Mouse (Mus musculus): ENCODE measurements around the gene Gm20388. TPM values are rescaled to one million over a fixed set of nuclear protein-coding genes. Genes with fewer than 3 reads are reported as not detected.

Gm20388 gene
- polyA plus RNA-seq, 1 experiment from 2014 or later = 7.4 TPM

DNA sequence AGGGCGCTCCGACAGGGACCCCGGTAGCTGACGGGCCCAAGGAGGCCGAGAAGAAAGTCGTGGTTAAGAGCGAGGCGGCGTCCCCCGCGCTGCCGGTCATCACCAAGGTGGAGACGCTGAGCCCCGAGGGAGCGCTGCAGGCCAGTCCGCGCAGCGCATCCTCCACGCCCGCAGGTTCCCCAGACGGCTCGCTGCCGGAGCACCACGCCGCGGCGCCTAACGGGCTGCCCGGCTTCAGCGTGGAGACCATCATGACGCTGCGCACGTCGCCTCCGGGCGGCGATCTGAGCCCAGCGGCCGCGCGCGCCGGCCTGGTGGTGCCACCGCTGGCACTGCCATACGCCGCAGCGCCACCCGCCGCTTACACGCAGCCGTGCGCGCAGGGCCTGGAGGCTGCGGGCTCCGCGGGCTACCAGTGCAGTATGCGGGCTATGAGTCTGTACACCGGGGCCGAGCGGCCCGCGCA is 1206.6 kb downstream of the Gm20388 start:
- peak overlapping the region; percentile 96 for H3K4me2 ChIP-seq (ENCODE audit: low read depth, low read length)
- peaks cover 19% of the 10 kb centered on the region; the same call in 1 of the 2 replicates for H3K4me1 ChIP-seq (ENCODE audit: control insufficient read depth, insufficient read depth, low read length)
- no peak for ATAC-seq (ENCODE audit: insufficient read depth, low FRiP score)
- no peak overlapping the region for H3K27ac ChIP-seq (ENCODE audit: low read length)
- peaks cover 80% of the 10 kb centered on the region for H3K27me3 ChIP-seq (ENCODE audit: control insufficient read depth, insufficient read depth, low read length)
- 2% methylated on average over 62 of the region's 62 CpGs for WGBS
- H3K4me3 ChIP-seq (replicated peaks; ENCODE audit: low read length) = peak overlapping the region; percentile 56
- no peak overlapping the region; the same call in 1 of the 2 replicates for H3K9ac ChIP-seq (ENCODE audit: low read length)
- H3K36me3 ChIP-seq (ENCODE audit: control insufficient read depth, insufficient read depth, low read length) = no peaks in the 10 kb centered on the region
- H3K9me3 ChIP-seq (replicated peaks; ENCODE audit: control insufficient read depth, low read length) = no peaks in the 10 kb centered on the region

DNA sequence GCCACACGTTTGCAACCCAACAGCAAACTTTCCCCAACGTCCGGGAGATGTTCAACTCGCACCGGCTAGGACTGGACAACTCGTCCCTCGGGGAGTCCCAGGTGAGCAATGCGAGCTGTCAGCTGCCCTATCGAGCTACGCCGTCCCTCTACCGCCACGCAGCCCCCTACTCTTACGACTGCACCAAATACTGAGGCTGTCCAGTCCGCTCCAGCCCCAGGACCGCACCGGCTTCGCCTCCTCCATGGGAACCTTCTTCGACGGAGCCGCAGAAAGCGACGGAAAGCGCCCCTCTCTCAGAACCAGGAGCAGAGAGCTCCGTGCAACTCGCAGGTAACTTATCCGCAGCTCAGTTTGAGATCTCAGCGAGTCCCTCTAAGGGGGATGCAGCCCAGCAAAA is 1207.3 kb downstream of the Gm20388 start:
- H3K4me2 ChIP-seq (ENCODE audit: low read depth, low read length) = peak overlapping the region; percentile 96
- 3% methylated on average over 28 of the region's 28 CpGs for WGBS
- H3K9ac ChIP-seq (ENCODE audit: low read length) = no peak overlapping the region
- no peaks in the 10 kb centered on the region for H3K9me3 ChIP-seq (replicated peaks; ENCODE audit: control insufficient read depth, low read length)
- H3K4me3 ChIP-seq (replicated peaks; ENCODE audit: low read length) = peak overlapping the region; percentile 56
- no peaks in the 10 kb centered on the region for H3K36me3 ChIP-seq (ENCODE audit: control insufficient read depth, insufficient read depth, low read length)
- peaks cover 87% of the 10 kb centered on the region for H3K27me3 ChIP-seq (ENCODE audit: control insufficient read depth, insufficient read depth, low read length)
- no peak overlapping the region for H3K27ac ChIP-seq (ENCODE audit: low read length)
- ATAC-seq (ENCODE audit: insufficient read depth, low FRiP score) = no peak
- H3K4me1 ChIP-seq (ENCODE audit: control insufficient read depth, insufficient read depth, low read length) = peaks cover 19% of the 10 kb centered on the region; the same call in 1 of the 2 replicates

DNA sequence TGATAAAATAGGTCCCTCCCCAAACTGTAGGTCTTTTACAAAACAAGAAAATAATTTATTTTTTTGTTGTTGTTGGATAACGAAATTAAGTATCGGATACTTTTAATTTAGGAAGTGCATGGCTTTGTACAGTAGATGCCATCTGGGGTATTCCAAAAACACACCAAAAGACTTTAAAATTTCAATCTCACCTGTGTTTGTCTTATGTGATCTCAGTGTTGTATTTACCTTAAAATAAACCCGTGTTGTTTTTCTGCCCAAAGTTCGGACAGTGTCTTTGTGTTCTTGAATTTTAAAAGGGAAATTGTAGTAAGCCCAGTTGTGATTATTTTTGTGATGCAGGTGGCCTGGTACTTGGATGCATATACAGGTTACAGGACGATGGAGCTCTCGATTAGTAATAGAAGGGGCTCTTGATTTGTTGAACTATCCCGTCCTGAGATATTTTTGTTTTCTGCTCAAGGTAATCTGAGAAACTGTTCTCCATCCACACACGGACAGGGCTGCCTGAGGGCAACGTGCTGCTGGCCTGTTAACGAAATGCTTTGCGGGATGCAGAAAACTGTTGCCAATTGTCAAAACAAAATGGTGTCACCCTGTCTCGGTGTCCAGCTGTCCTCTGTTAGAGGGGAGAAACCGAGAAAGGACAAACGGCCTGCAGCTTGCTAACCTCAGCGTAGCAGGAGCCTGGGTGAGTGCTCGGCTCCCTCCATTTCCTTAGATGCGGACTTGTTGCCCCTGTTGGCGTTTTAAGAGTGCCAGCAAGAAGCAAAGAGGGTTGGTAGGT is 1208.2 kb downstream of the Gm20388 start:
- H3K4me1 ChIP-seq (ENCODE audit: control insufficient read depth, insufficient read depth, low read length) = peaks cover 15% of the 10 kb centered on the region; the same call in 1 of the 2 replicates
- H3K9me3 ChIP-seq (replicated peaks; ENCODE audit: control insufficient read depth, low read length) = no peaks in the 10 kb centered on the region
- no peak overlapping the region; the same call in 1 of the 2 replicates for H3K4me3 ChIP-seq (replicated peaks; ENCODE audit: low read length)
- H3K36me3 ChIP-seq (ENCODE audit: control insufficient read depth, insufficient read depth, low read length) = no peaks in the 10 kb centered on the region
- peaks cover 90% of the 10 kb centered on the region for H3K27me3 ChIP-seq (ENCODE audit: control insufficient read depth, insufficient read depth, low read length)
- no peak overlapping the region for H3K4me2 ChIP-seq (ENCODE audit: low read depth, low read length)
- no peak overlapping the region for H3K27ac ChIP-seq (ENCODE audit: low read length)
- WGBS = 17% methylated on average over 18 of the region's 18 CpGs
- ATAC-seq (ENCODE audit: insufficient read depth, low FRiP score) = no peak
- H3K9ac ChIP-seq (ENCODE audit: low read length) = no peak overlapping the region

DNA sequence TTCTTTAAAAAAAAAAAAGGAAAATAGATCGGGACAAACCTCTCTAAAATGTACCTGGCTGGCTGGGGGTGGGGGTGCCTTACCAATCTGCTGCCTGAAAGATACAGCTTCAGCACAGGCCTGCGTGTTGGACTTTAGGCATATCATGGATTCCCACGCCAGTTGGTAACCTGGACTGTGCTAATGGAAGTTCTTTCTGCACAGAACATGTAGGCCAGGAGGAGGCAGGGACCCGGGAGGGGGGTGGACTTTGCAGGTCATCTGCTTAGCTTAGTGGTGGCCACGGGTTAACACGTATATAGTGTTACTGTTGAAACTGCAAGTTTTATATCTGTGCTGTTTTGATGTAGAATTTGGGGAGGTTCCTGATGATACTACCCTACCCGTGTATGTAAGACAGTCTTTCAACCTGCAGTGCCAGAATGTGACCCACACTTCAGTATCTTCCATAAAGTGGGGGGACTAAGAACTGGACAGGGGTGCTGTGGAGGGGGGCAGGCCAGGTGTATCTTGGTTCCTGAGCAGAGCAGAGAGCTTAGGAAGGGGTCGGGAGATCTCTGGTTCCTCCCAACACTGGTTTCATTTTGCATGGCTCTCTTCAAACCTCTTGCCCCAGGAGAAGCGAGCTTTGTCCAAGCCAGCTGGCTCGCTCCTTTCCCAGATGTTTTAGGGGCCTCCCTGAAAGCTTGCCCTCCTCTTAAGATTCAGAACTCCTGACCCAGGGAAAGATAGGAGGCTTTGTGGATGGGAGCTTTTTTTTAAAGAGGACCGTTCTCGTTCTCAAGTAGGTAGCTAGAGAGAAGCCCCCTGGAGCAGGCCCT is 1209.2 kb downstream of the Gm20388 start:
- WGBS = 42% methylated on average over 12 of the region's 12 CpGs
- ATAC-seq (ENCODE audit: insufficient read depth, low FRiP score) = no peak
- H3K4me3 ChIP-seq (replicated peaks; ENCODE audit: low read length) = no peak overlapping the region
- H3K4me2 ChIP-seq (ENCODE audit: low read depth, low read length) = no peak overlapping the region
- H3K36me3 ChIP-seq (ENCODE audit: control insufficient read depth, insufficient read depth, low read length) = no peaks in the 10 kb centered on the region
- H3K27me3 ChIP-seq (ENCODE audit: control insufficient read depth, insufficient read depth, low read length) = peaks cover 88% of the 10 kb centered on the region
- no peaks in the 10 kb centered on the region for H3K9me3 ChIP-seq (replicated peaks; ENCODE audit: control insufficient read depth, low read length)
- no peak overlapping the region for H3K27ac ChIP-seq (ENCODE audit: low read length)
- H3K4me1 ChIP-seq (ENCODE audit: control insufficient read depth, insufficient read depth, low read length) = peaks cover 17% of the 10 kb centered on the region; the same call in 1 of the 2 replicates
- no peak overlapping the region for H3K9ac ChIP-seq (ENCODE audit: low read length)

DNA sequence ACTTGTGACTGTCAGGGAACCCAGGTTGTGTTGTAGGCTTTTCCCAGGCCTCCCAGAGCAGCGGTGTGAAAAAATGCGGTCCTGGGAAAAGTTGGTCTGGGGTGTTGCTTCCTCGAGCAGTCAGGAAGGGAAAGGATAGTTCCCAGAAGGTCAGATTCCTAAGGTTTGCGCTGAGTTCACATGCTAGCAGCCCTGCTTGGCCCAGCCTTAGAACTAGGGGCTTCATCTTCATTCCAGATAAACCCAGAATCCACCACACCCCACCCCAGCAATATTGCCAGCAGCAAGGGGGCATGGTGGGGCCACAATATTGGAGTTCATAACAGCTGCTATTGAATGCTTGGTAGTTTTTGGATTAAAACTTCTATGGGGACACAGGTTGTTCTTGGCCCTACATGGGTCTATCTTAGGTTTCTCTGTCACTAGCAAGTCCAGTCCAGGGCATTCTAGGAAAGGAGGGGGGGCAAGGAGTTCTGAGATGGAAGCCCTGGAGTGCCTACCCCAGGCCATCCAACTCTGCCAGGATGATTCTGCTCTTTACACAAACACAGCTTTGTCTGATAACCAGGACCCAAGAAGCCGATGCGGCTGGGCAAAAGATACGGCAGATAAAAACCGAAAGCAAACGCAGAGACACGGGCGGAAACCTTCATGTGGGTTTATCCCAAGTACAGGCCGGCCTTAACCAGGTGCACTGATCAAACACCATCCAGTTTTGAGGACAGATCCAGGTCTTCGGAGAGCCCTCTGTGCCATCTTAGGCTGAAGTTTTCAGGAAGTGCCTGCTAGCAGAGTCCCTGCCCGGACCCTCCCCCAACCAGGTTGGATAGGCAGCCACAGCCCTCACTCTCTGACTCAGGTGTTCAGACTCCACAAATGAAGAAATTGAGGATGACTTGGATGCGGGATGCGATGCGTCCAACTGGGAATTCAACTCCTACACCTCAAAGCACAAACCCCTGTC is 1210.1 kb downstream of the Gm20388 start:
- Histone ChIP-seq H3K27ac (ENCODE audit: low read length) (no peak overlapping the region), H3K4me2 (ENCODE audit: low read depth, low read length) (no peak overlapping the region), H3K9ac (ENCODE audit: low read length) (no peak overlapping the region), H3K36me3 (ENCODE audit: control insufficient read depth, insufficient read depth, low read length) (no peaks in the 10 kb centered on the region), H3K27me3 (ENCODE audit: control insufficient read depth, insufficient read depth, low read length) (peaks cover 83% of the 10 kb centered on the region), H3K9me3 (replicated peaks; ENCODE audit: control insufficient read depth, low read length) (no peaks in the 10 kb centered on the region), H3K4me1 (ENCODE audit: control insufficient read depth, insufficient read depth, low read length) (peaks cover 24% of the 10 kb centered on the region), H3K4me3 (replicated peaks; ENCODE audit: low read length) (no peak overlapping the region)
- 47% methylated on average over 17 of the region's 17 CpGs for WGBS
- ATAC-seq (ENCODE audit: insufficient read depth, low FRiP score) = no peak

DNA sequence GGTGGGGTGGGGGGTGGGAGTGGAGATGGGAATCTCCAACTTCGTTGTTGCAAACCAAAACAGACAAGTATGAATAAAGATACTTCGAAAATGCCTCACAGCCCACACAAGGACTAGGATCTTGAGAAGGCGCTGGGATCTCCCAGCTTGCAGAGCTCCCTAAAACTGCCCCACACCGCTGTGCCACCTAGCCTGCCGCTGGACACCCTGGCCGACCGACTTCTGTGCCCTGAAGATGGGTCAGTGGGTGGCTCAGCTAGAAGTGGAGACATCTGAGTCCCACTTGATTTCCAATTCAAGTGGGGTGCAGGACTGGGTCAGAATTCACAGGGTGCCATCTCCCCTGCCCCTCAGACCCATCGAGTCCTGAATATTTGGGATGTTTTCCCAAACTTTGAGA is 1211.1 kb downstream of the Gm20388 start:
- Histone ChIP-seq H3K4me2 (ENCODE audit: low read depth, low read length) (no peak overlapping the region), H3K27ac (ENCODE audit: low read length) (no peak overlapping the region), H3K9me3 (replicated peaks; ENCODE audit: control insufficient read depth, low read length) (no peaks in the 10 kb centered on the region), H3K27me3 (ENCODE audit: control insufficient read depth, insufficient read depth, low read length) (peaks cover 85% of the 10 kb centered on the region), H3K9ac (ENCODE audit: low read length) (no peak overlapping the region), H3K4me3 (replicated peaks; ENCODE audit: low read length) (no peak overlapping the region), H3K36me3 (ENCODE audit: control insufficient read depth, insufficient read depth, low read length) (no peaks in the 10 kb centered on the region), H3K4me1 (ENCODE audit: control insufficient read depth, insufficient read depth, low read length) (peaks cover 25% of the 10 kb centered on the region)
- 38% methylated on average over 8 of the region's 8 CpGs for WGBS
- ATAC-seq (ENCODE audit: insufficient read depth, low FRiP score) = no peak

DNA sequence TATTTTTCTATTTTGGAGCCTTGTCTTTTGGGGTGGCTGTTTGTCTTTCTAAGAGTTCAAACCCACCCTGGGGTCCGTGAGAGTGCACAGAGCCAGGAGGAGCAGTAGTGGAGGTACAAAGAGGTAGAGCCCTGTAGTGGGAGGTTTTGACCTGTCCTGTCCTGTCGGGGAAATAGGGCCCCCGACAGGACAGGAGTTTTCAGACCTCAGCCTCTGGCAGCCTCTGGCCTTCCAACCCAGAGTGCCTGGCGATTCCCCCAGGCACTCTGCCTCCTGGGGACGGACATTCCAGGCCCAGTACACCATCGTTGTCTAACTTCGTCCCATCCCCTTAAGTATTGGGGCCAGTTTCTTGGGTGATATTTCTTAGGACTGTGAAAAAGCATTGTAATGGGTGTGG is 1211.7 kb downstream of the Gm20388 start:
- Histone ChIP-seq H3K27ac (ENCODE audit: low read length) (no peak overlapping the region), H3K9me3 (replicated peaks; ENCODE audit: control insufficient read depth, low read length) (no peaks in the 10 kb centered on the region), H3K4me1 (ENCODE audit: control insufficient read depth, insufficient read depth, low read length) (peaks cover 21% of the 10 kb centered on the region), H3K4me3 (replicated peaks; ENCODE audit: low read length) (no peak overlapping the region), H3K36me3 (ENCODE audit: control insufficient read depth, insufficient read depth, low read length) (no peaks in the 10 kb centered on the region), H3K9ac (ENCODE audit: low read length) (no peak overlapping the region), H3K4me2 (ENCODE audit: low read depth, low read length) (no peak overlapping the region), H3K27me3 (ENCODE audit: control insufficient read depth, insufficient read depth, low read length) (peaks cover 84% of the 10 kb centered on the region)
- 36% methylated on average over 7 of the region's 7 CpGs for WGBS
- ATAC-seq (ENCODE audit: insufficient read depth, low FRiP score) = no peak

DNA sequence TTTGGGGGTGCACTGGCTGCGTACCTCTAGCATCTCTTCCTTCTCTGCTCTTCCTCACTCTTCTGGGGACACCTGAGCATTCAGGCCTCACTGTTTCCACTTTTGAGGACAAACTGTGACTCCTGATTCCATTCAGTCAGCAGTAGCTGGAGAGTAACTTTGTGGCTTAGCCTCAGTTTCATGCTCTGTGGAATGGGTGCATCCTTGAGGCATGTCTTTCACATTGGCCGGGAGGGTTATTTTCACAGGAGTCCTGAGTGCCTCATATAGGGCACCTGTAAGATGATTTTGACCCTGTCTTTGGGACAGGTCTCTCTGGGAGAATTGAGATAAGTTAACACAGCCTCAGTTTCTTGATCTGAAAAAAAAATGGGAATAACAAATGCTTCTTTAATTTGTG is 1212.5 kb downstream of the Gm20388 start:
- H3K4me1 ChIP-seq (ENCODE audit: control insufficient read depth, insufficient read depth, low read length) = peaks cover 15% of the 10 kb centered on the region
- no peak overlapping the region for H3K4me2 ChIP-seq (ENCODE audit: low read depth, low read length)
- ATAC-seq (ENCODE audit: insufficient read depth, low FRiP score) = no peak
- peaks cover 84% of the 10 kb centered on the region for H3K27me3 ChIP-seq (ENCODE audit: control insufficient read depth, insufficient read depth, low read length)
- 61% methylated on average over 2 of the region's 2 CpGs for WGBS
- H3K27ac ChIP-seq (ENCODE audit: low read length) = no peak overlapping the region
- H3K4me3 ChIP-seq (replicated peaks; ENCODE audit: low read length) = no peak overlapping the region
- H3K36me3 ChIP-seq (ENCODE audit: control insufficient read depth, insufficient read depth, low read length) = no peaks in the 10 kb centered on the region
- no peak overlapping the region for H3K9ac ChIP-seq (ENCODE audit: low read length)
- no peaks in the 10 kb centered on the region for H3K9me3 ChIP-seq (replicated peaks; ENCODE audit: control insufficient read depth, low read length)
